Mouse (Mus musculus) testis, adult 2 months (tissue): Measurements from ENCODE around the gene Pla2g4f. TPM values are rescaled to one million over a fixed set of nuclear protein-coding genes. Genes with fewer than 3 reads are reported as not detected.
A peak's percentile ranks its signal among the peaks of the same experiment; 100 is the strongest.

Experiments used
- H3K27ac ChIP-seq: fragments of 200-500 bp; 2 replicates; pipeline ENCODE4 v1.5.1; 2012; ENCODE audit warnings: low read depth, low read length; ENCODE audit not compliant: control insufficient read depth, insufficient read depth
- H3K27me3 ChIP-seq: fragments of 200-500 bp; 2 replicates; pipeline ENCODE4 v1.6.1; 2012; ENCODE audit warnings: mild to moderate bottlenecking, low read length, moderate library complexity; ENCODE audit not compliant: control insufficient read depth, insufficient read depth
- H3K36me3 ChIP-seq: fragments of 200-500 bp; 2 replicates; pipeline ENCODE4 v1.6.1; 2012; ENCODE audit warnings: mild to moderate bottlenecking, low read length; ENCODE audit not compliant: control insufficient read depth, insufficient read depth
- H3K4me1 ChIP-seq: fragments of 200-500 bp; 2 replicates; pipeline ENCODE4 v1.6.1; 2012; ENCODE audit warnings: low read length; ENCODE audit not compliant: control insufficient read depth, insufficient read depth
- H3K4me3 ChIP-seq: fragments of 200-500 bp; 2 replicates; pipeline ENCODE4 v1.5.1; 2012; ENCODE audit warnings: low read depth, mild to moderate bottlenecking, low read length, moderate library complexity, mixed read lengths; ENCODE audit not compliant: control insufficient read depth
- CTCF ChIP-seq: fragments of 200-500 bp; IDR thresholded peaks from 2 replicates; pipeline ENCODE4 v1.5.1; 2012; ENCODE audit warnings: low read depth, mild to moderate bottlenecking, inconsistent platforms, low read length, moderate library complexity; ENCODE audit not compliant: control insufficient read depth, insufficient read depth, insufficient replicate concordance
- POLR2A ChIP-seq: fragments of 200-500 bp; IDR thresholded peaks from 2 replicates; pipeline ENCODE4 v1.6.1; 2012; ENCODE audit warnings: low read depth, mild to moderate bottlenecking, inconsistent platforms, low read length, moderate library complexity; ENCODE audit not compliant: control insufficient read depth
- polyA plus RNA-seq: library from polyadenylated mRNA; depleted of rRNA; stranded (reverse); fragments of >200 nt; gene quantifications from 2 replicates; pipeline ENCODE4 v1.2.3, GENCODE M21; 2012; rRNA removed

The Pla2g4f gene
- polyA plus RNA-seq = 0.20 and 0.31 TPM in 2 replicates

DNA sequence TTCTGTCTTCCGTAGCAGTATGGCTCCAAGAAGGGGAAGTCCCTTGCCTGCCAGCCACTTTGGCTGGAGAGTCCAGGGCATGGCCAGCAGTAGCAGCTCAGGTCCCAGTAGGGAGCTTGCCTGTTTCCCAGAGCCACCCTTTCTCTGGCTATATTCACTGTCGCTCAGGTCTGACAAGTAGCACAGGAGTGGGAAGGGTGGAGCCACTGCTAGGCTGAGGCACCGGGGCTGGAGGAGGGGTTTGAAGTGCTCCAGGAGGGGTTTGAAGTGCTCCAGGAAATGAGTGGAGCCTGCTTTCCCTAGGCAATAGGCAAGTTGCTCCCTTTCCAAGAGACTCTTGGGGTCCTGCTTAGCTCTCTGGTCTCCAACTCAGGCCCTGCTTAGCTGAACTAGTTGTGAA is at the start of gene Pla2g4f:
Gene Pla2g4f (minus strand): TSS at position 190 of the 400 bp plus-strand sequence.
- Histone ChIP-seq H3K4me1 (peaks cover 2% of the 10 kb centered on the region; the same call in 1 of the 2 replicates), H3K27ac (no peak within 1 kb of the TSS), H3K4me3 (no peak within 1 kb of the TSS), H3K27me3 (no peaks in the 10 kb centered on the region), H3K36me3 (no peaks in the 10 kb centered on the region)
- no peak for TF ChIP-seq POLR2A
- TF ChIP-seq CTCF = no peak

DNA sequence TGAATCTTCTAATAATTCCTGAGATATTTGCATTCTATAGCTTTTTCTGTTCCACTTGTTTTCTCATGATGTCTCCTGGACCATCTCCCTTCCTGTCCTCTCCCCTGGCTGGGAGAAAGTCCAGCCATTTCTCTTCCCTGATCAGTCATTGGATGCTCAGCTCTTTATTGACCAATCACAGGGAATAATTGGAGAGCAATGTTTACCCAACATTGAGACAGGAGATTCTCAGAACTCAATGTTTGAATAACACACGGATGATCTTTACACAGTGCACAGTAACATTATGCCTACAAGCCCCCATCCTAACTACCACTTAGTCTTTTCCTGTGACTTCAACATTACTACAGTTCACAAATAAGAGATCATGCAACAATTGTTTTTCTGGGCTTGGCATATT is 46.5 kb upstream of the Pla2g4f start:
- H3K36me3 ChIP-seq = no peaks in the 10 kb centered on the region; the same call in 1 of the 2 replicates
- H3K27me3 ChIP-seq = no peaks in the 10 kb centered on the region
- TF ChIP-seq CTCF (no peak), POLR2A (no peak)

DNA sequence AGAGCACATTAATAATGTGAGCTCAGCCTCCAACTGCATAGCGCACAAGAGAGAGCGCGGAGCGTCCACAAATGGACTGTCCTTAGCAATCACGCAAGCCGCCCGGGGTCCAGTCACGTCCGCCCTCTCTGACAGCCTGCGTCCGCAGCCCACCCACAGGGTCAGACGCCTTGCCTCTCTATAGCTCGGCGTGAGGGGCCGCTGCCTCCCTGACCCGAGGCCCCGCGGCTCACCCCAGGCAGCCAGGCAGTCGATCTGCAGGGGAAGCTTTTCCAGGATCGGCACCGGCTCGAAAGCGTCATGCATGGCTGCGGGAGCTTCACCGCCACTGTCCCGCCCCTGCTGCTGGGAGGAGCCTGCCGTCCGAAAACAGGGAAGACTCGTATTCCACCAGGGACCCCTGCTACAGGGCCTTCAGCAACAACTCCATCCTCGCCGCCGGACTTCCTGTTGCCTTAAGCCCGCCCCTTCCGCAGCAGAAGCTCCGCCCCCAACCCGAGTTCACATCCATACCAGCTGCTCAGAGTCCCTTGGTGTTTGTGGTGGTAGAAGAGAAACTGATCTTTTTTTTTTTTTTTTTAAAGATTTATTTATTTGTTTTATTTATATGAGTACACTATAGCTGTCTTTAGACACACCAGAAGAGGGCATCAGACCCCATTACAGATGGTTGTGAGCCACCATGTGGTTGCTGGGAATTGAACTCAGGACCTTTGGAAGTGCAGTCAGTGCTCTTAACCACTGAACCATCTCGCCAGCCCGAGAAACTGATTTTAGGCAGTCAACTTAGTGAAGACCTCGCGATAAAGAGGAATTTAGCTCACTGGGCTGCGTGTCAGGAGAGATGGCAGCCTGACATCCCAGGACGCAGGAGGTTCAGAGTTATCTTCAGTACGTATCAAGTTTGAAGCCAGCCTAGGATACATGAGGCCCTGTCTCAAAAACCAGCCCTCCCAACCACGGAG is 39.0 kb upstream of the Pla2g4f start, which contains the start of gene Vps39:
Gene Vps39 (minus strand): TSS at position 456 of the 965 bp plus-strand sequence.
- H3K4me1 ChIP-seq = peaks cover 2% of the 10 kb centered on the region; the same call in 1 of the 2 replicates
- no peak for TF ChIP-seq CTCF
- TF ChIP-seq POLR2A = peak; percentile 83
- no peaks in the 10 kb centered on the region for H3K27me3 ChIP-seq
- H3K36me3 ChIP-seq = no peaks in the 10 kb centered on the region
- peak within 1 kb of the TSS; percentile 89 for H3K4me3 ChIP-seq
- peak within 1 kb of the TSS; percentile 33 for H3K27ac ChIP-seq

More for the DNA sequence above, 46.5 kb upstream of the Pla2g4f start:
- no peak overlapping the region for H3K27ac ChIP-seq
- no peak overlapping the region for H3K4me3 ChIP-seq
- H3K4me1 ChIP-seq = no peaks in the 10 kb centered on the region

DNA sequence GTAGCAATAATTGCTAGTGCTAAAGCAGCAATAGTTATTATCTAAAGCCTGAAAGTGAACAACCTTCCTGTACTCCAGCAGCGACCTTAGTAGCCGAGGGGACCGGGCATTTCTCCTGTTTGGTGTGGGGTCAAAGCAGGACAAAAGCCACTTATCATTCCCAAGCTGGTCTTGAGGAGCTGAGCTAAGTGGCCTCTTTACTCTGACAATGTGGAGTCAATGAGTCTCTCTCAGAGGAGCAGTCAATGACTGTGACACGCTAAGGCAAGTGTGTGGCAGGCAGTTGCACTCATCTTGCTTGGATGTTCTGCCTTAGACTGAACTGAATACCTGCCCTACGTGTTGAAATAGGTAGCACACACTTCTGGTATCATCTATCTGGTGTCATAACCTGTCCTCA is 37.4 kb upstream of the Pla2g4f start:
- TF ChIP-seq CTCF (no peak), POLR2A (no peak)
- no peaks in the 10 kb centered on the region for H3K36me3 ChIP-seq
- H3K4me3 ChIP-seq = no peak overlapping the region
- H3K4me1 ChIP-seq = peaks cover 2% of the 10 kb centered on the region; the same call in 1 of the 2 replicates
- no peaks in the 10 kb centered on the region for H3K27me3 ChIP-seq
- H3K27ac ChIP-seq = no peak overlapping the region

DNA sequence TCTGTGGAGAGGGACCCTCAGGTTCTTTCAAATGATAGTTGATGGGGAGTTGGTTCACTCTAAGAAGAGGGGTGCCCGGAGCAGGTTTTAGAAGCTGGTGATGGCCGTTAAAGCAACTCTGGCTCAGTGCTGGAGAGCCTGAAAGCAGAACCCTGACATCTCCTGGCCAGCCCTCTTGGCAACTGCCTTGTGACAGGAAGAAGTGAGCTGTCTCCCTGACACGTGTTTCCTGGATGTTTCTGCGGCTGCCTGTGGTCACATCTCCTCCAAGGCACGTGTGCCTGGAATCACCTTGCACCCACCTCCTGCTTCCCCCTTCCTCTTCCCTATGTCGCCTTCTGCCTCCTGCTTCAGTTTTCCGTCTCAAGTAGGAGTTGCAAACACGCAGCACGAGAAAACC is 34.2 kb upstream of the Pla2g4f start:
- TF ChIP-seq CTCF (no peak), POLR2A (no peak)
- Histone ChIP-seq H3K4me1 (no peaks in the 10 kb centered on the region), H3K27ac (no peak overlapping the region), H3K27me3 (no peaks in the 10 kb centered on the region), H3K4me3 (no peak overlapping the region), H3K36me3 (no peaks in the 10 kb centered on the region)

DNA sequence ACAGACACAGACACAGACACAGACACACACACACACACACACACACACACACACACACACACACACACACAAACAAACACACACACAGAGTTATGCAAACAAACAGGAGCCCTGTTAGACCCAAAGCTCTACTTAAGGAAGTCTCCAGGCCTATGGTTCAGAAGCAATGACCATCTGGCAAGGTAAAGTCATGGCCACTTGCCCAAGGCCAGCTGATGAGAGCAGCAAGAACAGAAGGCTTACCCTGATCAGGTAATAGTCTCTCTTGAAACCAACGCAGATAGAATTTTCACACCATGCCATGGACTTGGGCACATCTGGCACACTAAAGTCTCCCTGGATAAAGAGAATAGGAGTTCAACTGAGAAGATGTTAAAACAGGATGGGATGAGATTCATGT is 27.8 kb upstream of the Pla2g4f start:
- TF ChIP-seq POLR2A (no peak), CTCF (no peak)
- Histone ChIP-seq H3K27me3 (no peaks in the 10 kb centered on the region), H3K36me3 (peaks cover 3% of the 10 kb centered on the region; the same call in 1 of the 2 replicates)

DNA sequence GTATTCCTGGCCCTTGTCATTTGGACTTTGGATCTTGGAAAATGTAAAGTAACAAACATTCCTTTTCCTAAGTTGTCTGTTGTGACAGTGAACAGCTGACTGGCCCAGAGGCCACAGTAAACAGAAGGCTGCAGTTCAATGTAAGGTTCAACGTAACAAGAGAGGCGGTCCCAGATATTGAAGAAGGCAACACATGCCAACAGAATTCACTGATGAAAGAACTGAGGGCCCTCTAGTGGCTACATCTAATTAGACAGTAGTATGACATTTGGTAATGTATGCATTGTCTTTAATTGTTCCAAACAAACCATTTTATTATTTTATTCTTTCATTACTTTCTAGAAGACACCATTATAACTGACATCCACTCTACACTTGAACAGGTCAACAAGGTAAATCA is 23.9 kb upstream of the Pla2g4f start:
- no peak for TF ChIP-seq CTCF
- no peak for TF ChIP-seq POLR2A
- no peak overlapping the region for H3K27ac ChIP-seq
- H3K4me1 ChIP-seq = no peaks in the 10 kb centered on the region
- no peaks in the 10 kb centered on the region for H3K27me3 ChIP-seq
- H3K4me3 ChIP-seq = no peak overlapping the region
- H3K36me3 ChIP-seq = peaks cover 3% of the 10 kb centered on the region; the same call in 1 of the 2 replicates

More for the DNA sequence above, 27.8 kb upstream of the Pla2g4f start:
- Histone ChIP-seq H3K4me1 (no peaks in the 10 kb centered on the region), H3K4me3 (no peak overlapping the region), H3K27ac (no peak overlapping the region)
